Mouse (Mus musculus) hindbrain, embryonic 10.5 days (tissue): Measurements from ENCODE around the gene Rpl29. TPM values are rescaled to one million over a fixed set of nuclear protein-coding genes. Genes with fewer than 3 reads are reported as not detected.

Experiments
- DNase-seq: peaks from one replicate; pipeline ENCODE4 v3.0.0-alpha.2; 2017; ENCODE audit warnings: low spot score
- H3K27ac ChIP-seq: fragments of 300-500 bp; sonication (generic); 2 replicates; pipeline ENCODE4 v1.5.1; 2016; ENCODE audit warnings: mild to moderate bottlenecking, moderate library complexity
- H3K27me3 ChIP-seq: fragments of 300-500 bp; sonication (generic); 2 replicates; pipeline ENCODE4 v1.6.1; 2016; ENCODE audit warnings: mild to moderate bottlenecking; ENCODE audit not compliant: poor library complexity, insufficient read depth, severe bottlenecking
- H3K36me3 ChIP-seq: fragments of 300-500 bp; sonication (generic); 2 replicates; pipeline ENCODE4 v1.6.1; 2016; ENCODE audit warnings: mild to moderate bottlenecking, moderate library complexity
- H3K4me1 ChIP-seq: fragments of 300-500 bp; sonication (generic); replicated peaks from 2 replicates; pipeline ENCODE4 v1.6.1; 2016; ENCODE audit warnings: mild to moderate bottlenecking
- H3K4me3 ChIP-seq: fragments of 300-500 bp; sonication (generic); 2 replicates; pipeline ENCODE4 v1.5.1; 2016; ENCODE audit warnings: mild to moderate bottlenecking, moderate library complexity
- H3K9me3 ChIP-seq: fragments of 300-500 bp; sonication (generic); 2 replicates; pipeline ENCODE4 v1.6.1; 2016; ENCODE audit warnings: mild to moderate bottlenecking, moderate library complexity
- WGBS: fragments of 180-500 bp; shearing (Covaris S2); methylation state at CpG from one replicate; pipeline ENCODE4 v1.1.7; 2016; 5-methylcytosine and 5-hydroxymethylcytosine counted together
- polyA plus RNA-seq: library from polyadenylated mRNA; unstranded; fragments of >200 nt; fragmentation: Nextera tagmentation; extraction: Ambion mirVana; gene quantifications from 2 replicates; pipeline ENCODE4 v1.2.1, GENCODE M21; 2016

The Rpl29 gene
- polyA plus RNA-seq, 1 experiment from 2014 or later, result 912 TPM

- Histone ChIP-seq H3K36me3 (no peaks in the 10 kb centered on the region), H3K27me3 (peaks cover 20% of the 10 kb centered on the region), H3K27ac (peak overlapping the region; percentile 35), H3K9me3 (no peaks in the 10 kb centered on the region), H3K4me3 (no peak overlapping the region), H3K4me1 (peaks cover 70% of the 10 kb centered on the region)
- 76% methylated on average over 4 of the region's 4 CpGs for WGBS
- no peak for DNase-seq
Measured at GRCm38 (mm10) chr9:106472321-106472720, 43.1 kb downstream of the Rpl29 start.

GRCm38 (mm10) chr9:106473081-106473752 is 44.0 kb downstream of the Rpl29 start:
- Histone ChIP-seq H3K27ac (peak overlapping the region; percentile 81; the same call in 1 of the 2 replicates), H3K27me3 (peaks cover 20% of the 10 kb centered on the region), H3K9me3 (no peaks in the 10 kb centered on the region), H3K4me1 (peaks cover 79% of the 10 kb centered on the region), H3K36me3 (no peaks in the 10 kb centered on the region), H3K4me3 (no peak overlapping the region)
- no peak for DNase-seq
- WGBS, result 91% methylated on average over 16 of the region's 16 CpGs

GRCm38 (mm10) chr9:106473753-106474105 is 44.5 kb downstream of the Rpl29 start:
- WGBS, result 85% methylated on average over 5 of the region's 5 CpGs
- Histone ChIP-seq H3K4me1 (peaks cover 84% of the 10 kb centered on the region), H3K9me3 (no peaks in the 10 kb centered on the region), H3K27me3 (peaks cover 20% of the 10 kb centered on the region), H3K36me3 (no peaks in the 10 kb centered on the region), H3K27ac (peak overlapping the region; percentile 81), H3K4me3 (no peak overlapping the region; the same call in 1 of the 2 replicates)
- DNase-seq, result no peak

- peak; percentile 86 for DNase-seq
- peaks cover 20% of the 10 kb centered on the region for H3K27me3 ChIP-seq
- 4% methylated on average over 6 of the region's 6 CpGs for WGBS
- H3K9me3 ChIP-seq, result no peaks in the 10 kb centered on the region
- H3K4me3 ChIP-seq, result peak overlapping the region; percentile 3; the same call in 1 of the 2 replicates
- H3K27ac ChIP-seq, result peak overlapping the region; percentile 81
- peaks cover 84% of the 10 kb centered on the region for H3K4me1 ChIP-seq
- H3K36me3 ChIP-seq, result peaks cover 4% of the 10 kb centered on the region
Measured at GRCm38 (mm10) chr9:106474456-106474855, 45.2 kb downstream of the Rpl29 start.

GRCm38 (mm10) chr9:106475046-106475445 is 45.8 kb downstream of the Rpl29 start:
- 66% methylated on average over 7 of the region's 7 CpGs for WGBS
- Histone ChIP-seq H3K9me3 (no peaks in the 10 kb centered on the region), H3K4me1 (peaks cover 80% of the 10 kb centered on the region), H3K4me3 (0 out of 2 replicates have a peak overlapping the region, but pooled peaks have one; percentile 3), H3K27me3 (peaks cover 15% of the 10 kb centered on the region; the same call in 1 of the 2 replicates), H3K27ac (peak overlapping the region; percentile 80), H3K36me3 (peaks cover 10% of the 10 kb centered on the region)
- DNase-seq, result no peak

- Histone ChIP-seq H3K4me1 (peaks cover 80% of the 10 kb centered on the region), H3K36me3 (peaks cover 16% of the 10 kb centered on the region), H3K27ac (peak within 1 kb of the TSS; percentile 80), H3K9me3 (no peaks in the 10 kb centered on the region), H3K27me3 (peaks cover 14% of the 10 kb centered on the region; the same call in 1 of the 2 replicates), H3K4me3 (peak within 1 kb of the TSS; percentile 83)
- DNase-seq, result no peak
- 90% methylated on average over 10 of the region's 10 CpGs for WGBS
Measured at GRCm38 (mm10) chr9:106475663-106476001, 46.4 kb downstream of the Rpl29 start, which contains the start of gene Rrp9. TSS of gene Rrp9 (plus strand) at chr9:106475963.

- Histone ChIP-seq H3K4me3 (peak overlapping the region; percentile 83), H3K27me3 (peaks cover 8% of the 10 kb centered on the region; the same call in 1 of the 2 replicates), H3K27ac (peak overlapping the region; percentile 73), H3K9me3 (no peaks in the 10 kb centered on the region), H3K36me3 (peaks cover 22% of the 10 kb centered on the region), H3K4me1 (peaks cover 78% of the 10 kb centered on the region)
- 38% methylated on average over 16 of the region's 16 CpGs for WGBS
- DNase-seq, result no peak
Measured at GRCm38 (mm10) chr9:106476002-106476923, 47.0 kb downstream of the Rpl29 start.

- peak within 1 kb of the TSS; percentile 83 for H3K4me3 ChIP-seq
- peaks cover 30% of the 10 kb centered on the region for H3K36me3 ChIP-seq
- peak; percentile 100 for DNase-seq
- H3K27ac ChIP-seq, result peak within 1 kb of the TSS; percentile 80
- H3K27me3 ChIP-seq, result peaks cover 6% of the 10 kb centered on the region; the same call in 1 of the 2 replicates
- WGBS, result under 1% methylated on average over 41 of the region's 41 CpGs
- H3K4me1 ChIP-seq, result peaks cover 70% of the 10 kb centered on the region
- no peaks in the 10 kb centered on the region for H3K9me3 ChIP-seq
Measured at GRCm38 (mm10) chr9:106476924-106477484, 47.8 kb downstream of the Rpl29 start, which contains the start of gene Parp3. TSS of gene Parp3 (minus strand) at chr9:106476949.

- H3K9me3 ChIP-seq, result no peaks in the 10 kb centered on the region
- 8% methylated on average over 16 of the region's 16 CpGs for WGBS
- peaks cover 2% of the 10 kb centered on the region; the same call in 1 of the 2 replicates for H3K27me3 ChIP-seq
- peak overlapping the region; percentile 83 for H3K4me3 ChIP-seq
- H3K36me3 ChIP-seq, result peaks cover 34% of the 10 kb centered on the region
- no peak for DNase-seq
- H3K27ac ChIP-seq, result peak overlapping the region; percentile 80
- peaks cover 64% of the 10 kb centered on the region for H3K4me1 ChIP-seq
Measured at GRCm38 (mm10) chr9:106477649-106478048, 48.4 kb downstream of the Rpl29 start.

GRCm38 (mm10) chr9:106478101-106478500 is 48.8 kb downstream of the Rpl29 start:
- no peak for DNase-seq
- H3K36me3 ChIP-seq, result peaks cover 39% of the 10 kb centered on the region
- peaks cover 60% of the 10 kb centered on the region for H3K4me1 ChIP-seq
- no peaks in the 10 kb centered on the region for H3K27me3 ChIP-seq
- no peaks in the 10 kb centered on the region for H3K9me3 ChIP-seq
- H3K4me3 ChIP-seq, result peak overlapping the region; percentile 83
- H3K27ac ChIP-seq, result no peak overlapping the region
- WGBS, result 81% methylated on average over 9 of the region's 9 CpGs

- 95% methylated on average over 7 of the region's 7 CpGs for WGBS
- H3K4me1 ChIP-seq, result peaks cover 37% of the 10 kb centered on the region
- DNase-seq, result no peak
- peaks cover 63% of the 10 kb centered on the region for H3K36me3 ChIP-seq
- no peak overlapping the region for H3K4me3 ChIP-seq
- H3K27me3 ChIP-seq, result no peaks in the 10 kb centered on the region
- H3K9me3 ChIP-seq, result no peaks in the 10 kb centered on the region
- H3K27ac ChIP-seq, result no peak overlapping the region
Measured at GRCm38 (mm10) chr9:106480541-106480940, 51.3 kb downstream of the Rpl29 start.

GRCm38 (mm10) chr9:106481075-106481474 is 51.8 kb downstream of the Rpl29 start:
- no peaks in the 10 kb centered on the region for H3K27me3 ChIP-seq
- no peak for DNase-seq
- peaks cover 68% of the 10 kb centered on the region for H3K36me3 ChIP-seq
- peaks cover 31% of the 10 kb centered on the region for H3K4me1 ChIP-seq
- H3K9me3 ChIP-seq, result no peaks in the 10 kb centered on the region
- WGBS, result 94% methylated on average over 15 of the region's 15 CpGs
- no peak overlapping the region for H3K4me3 ChIP-seq
- H3K27ac ChIP-seq, result no peak overlapping the region
